Mouse (Mus musculus) Patski (cell line): ENCODE results near the gene Olfr209. TPM values are rescaled to one million over a fixed set of nuclear protein-coding genes. Genes with fewer than 3 reads are reported as not detected.

Experiments used
- ATAC-seq: fragments of 100-300 bp; one replicate; pipeline ENCODE4 v1.8.0; 2021
- CTCF ChIA-PET: fragments of 350-600 bp; sonication (Branson Sonifier 250); formaldehyde crosslinking; loops from one replicate; lab custom pipeline; 2022; ENCODE audit warnings: inconsistent platforms; lab: Charles Lee
- POLR2A ChIA-PET: fragments of 350-600 bp; sonication (Branson Sonifier 250); formaldehyde crosslinking; loops from one replicate; lab custom pipeline; 2022; ENCODE audit warnings: antibody characterized with exemption, inconsistent platforms; lab: Charles Lee
- DNase-seq: peaks from one replicate; pipeline ENCODE4 v3.0.0-alpha.2; 2011; ENCODE audit warnings: low read depth, low spot score
- H3K27me3 ChIP-seq: fragments of 371-371 bp; one replicate; pipeline ENCODE4 v1.5.1; 2021
- CTCF ChIP-seq: fragments of 100-300 bp; IDR thresholded peaks from one replicate; pipeline ENCODE4 v1.5.1; 2021
- in situ Hi-C: fragments of 300-500 bp; cut with MboI; formaldehyde crosslinking; loops from 3 replicates; pipeline ENCODE4 v1.11.1; 2018; ENCODE audit warnings: low pct_unique_long_range_greater_than_20kb, mixed read lengths
- polyA plus RNA-seq: library from polyadenylated mRNA; unstranded; gene quantifications from one replicate; pipeline ENCODE4 v1.2.3, GENCODE M21; 2021

Olfr209 gene
- polyA plus RNA-seq = 0.09 TPM

GRCm38 (mm10) chr16:59363893-59364292 lies at the start of gene Olfr209:
TSS of gene Olfr209 (minus strand) at chr16:59363993.
- CTCF ChIA-PET = no interaction called here
- in situ Hi-C loops = no loop called here
- POLR2A ChIA-PET = interaction anchor here (0.6 kb wide), 1 partner anchor 40 kb away, joined by 3 read pairs; no protein-coding TSS in a partner anchor
- no peak for ATAC-seq
- DNase-seq = no peak
- H3K27me3 ChIP-seq = peaks cover 3% of the 10 kb centered on the region
- TF ChIP-seq CTCF = no peak

GRCm38 (mm10) chr16:59413475-59413874 lies 49.7 kb upstream of the Olfr209 start:
- DNase-seq (no peak), ATAC-seq (no peak)
- in situ Hi-C loops = no loop called here
- no peak for TF ChIP-seq CTCF
- CTCF ChIA-PET = interaction anchor here (2.3 kb wide), 1 partner anchor 10 kb away, joined by 6 read pairs; no protein-coding TSS in a partner anchor
- H3K27me3 ChIP-seq = peaks cover 21% of the 10 kb centered on the region
- POLR2A ChIA-PET = no interaction called here

GRCm38 (mm10) chr16:59409800-59410199 lies 46.0 kb upstream of the Olfr209 start:
- ATAC-seq = no peak

GRCm38 (mm10) chr16:59409341-59409748 lies 45.6 kb upstream of the Olfr209 start:
- ATAC-seq (no peak), DNase-seq (no peak)
- ChIA-PET CTCF (interaction anchor here (1.7 kb wide), 1 partner anchor 12 kb away, joined by 8 read pairs; no protein-coding TSS in a partner anchor), POLR2A (no interaction called here)
- TF ChIP-seq CTCF = no peak
- H3K27me3 ChIP-seq = peaks cover 15% of the 10 kb centered on the region
- in situ Hi-C loops = loop anchor here (5.0 to 10.0 kb wide), 2 partner anchors 782 to 935 kb away; no protein-coding TSS in a partner anchor

More at GRCm38 (mm10) chr16:59409800-59410199, 46.0 kb upstream of the Olfr209 start:
- CTCF ChIA-PET = interaction anchor here (0.6 to 1.7 kb wide), 2 partner anchors 12 to 397 kb away, joined by 3 to 8 read pairs; no protein-coding TSS in a partner anchor
- in situ Hi-C loops = loop anchor here (5.0 to 10.0 kb wide), 2 partner anchors 782 to 935 kb away; no protein-coding TSS in a partner anchor
- H3K27me3 ChIP-seq = peaks cover 15% of the 10 kb centered on the region
- no peak for DNase-seq
- POLR2A ChIA-PET = no interaction called here
- no peak for TF ChIP-seq CTCF

- ATAC-seq (no peak), DNase-seq (no peak)
- H3K27me3 ChIP-seq = peaks cover 8% of the 10 kb centered on the region
- in situ Hi-C loops = loop anchor here (5.0 to 10.0 kb wide), 2 partner anchors 780 to 932 kb away; no protein-coding TSS in a partner anchor
- TF ChIP-seq CTCF = no peak
- POLR2A ChIA-PET = no interaction called here
- CTCF ChIA-PET = no interaction called here
Measured at GRCm38 (mm10) chr16:59407032-59407431, 43.2 kb upstream of the Olfr209 start, which contains the start of gene Gabrr3. TSS of gene Gabrr3 (plus strand) at chr16:59407332.

GRCm38 (mm10) chr16:59404798-59405197 lies 41.0 kb upstream of the Olfr209 start:
- ATAC-seq (no peak), DNase-seq (no peak)
- CTCF ChIA-PET = no interaction called here
- H3K27me3 ChIP-seq = peaks cover 6% of the 10 kb centered on the region
- in situ Hi-C loops = loop anchor here (5.0 to 10.0 kb wide), 2 partner anchors 777 to 930 kb away; no protein-coding TSS in a partner anchor
- TF ChIP-seq CTCF = no peak
- POLR2A ChIA-PET = no interaction called here

GRCm38 (mm10) chr16:59403684-59404083 lies 39.9 kb upstream of the Olfr209 start:
- POLR2A ChIA-PET = interaction anchor here (0.6 kb wide), 1 partner anchor 40 kb away, joined by 3 read pairs; the partner anchor contains the start of gene Olfr209
- ATAC-seq = peak; percentile 91
- DNase-seq = no peak
- H3K27me3 ChIP-seq = peaks cover 6% of the 10 kb centered on the region
- in situ Hi-C loops = loop anchor here (10.0 kb wide), 1 partner anchor 929 kb away; no protein-coding TSS in a partner anchor
- CTCF ChIA-PET = interaction anchor here (1.4 kb wide), 2 partner anchors 9 to 11 kb away, joined by 3 to 6 read pairs; no protein-coding TSS in a partner anchor
- TF ChIP-seq CTCF = peak; percentile 72

GRCm38 (mm10) chr16:59401985-59402384 lies 38.2 kb upstream of the Olfr209 start:
- TF ChIP-seq CTCF = no peak
- no peak for DNase-seq
- ATAC-seq = no peak
- ChIA-PET POLR2A (no interaction called here), CTCF (interaction anchor here (1.0 kb wide), 1 partner anchor 9 kb away, joined by 4 read pairs; no protein-coding TSS in a partner anchor)
- in situ Hi-C loops = loop anchor here (10.0 kb wide), 1 partner anchor 927 kb away; no protein-coding TSS in a partner anchor
- no peaks in the 10 kb centered on the region for H3K27me3 ChIP-seq

GRCm38 (mm10) chr16:59401102-59401501 lies 37.3 kb upstream of the Olfr209 start:
- in situ Hi-C loops = loop anchor here (10.0 kb wide), 1 partner anchor 926 kb away; no protein-coding TSS in a partner anchor
- TF ChIP-seq CTCF = peak; percentile 25
- POLR2A ChIA-PET = no interaction called here
- DNase-seq (no peak), ATAC-seq (no peak)
- H3K27me3 ChIP-seq = no peaks in the 10 kb centered on the region
- CTCF ChIA-PET = no interaction called here

GRCm38 (mm10) chr16:59393300-59393699 lies 29.5 kb upstream of the Olfr209 start:
- ATAC-seq (no peak), DNase-seq (no peak)

GRCm38 (mm10) chr16:59349146-59349545 lies 14.6 kb downstream of the Olfr209 start, which contains the start of gene Olfr206:
TSS of gene Olfr206 (minus strand) at chr16:59349246.
- ChIA-PET CTCF (interaction anchor here (1.4 kb wide), 1 partner anchor 11 kb away, joined by 4 read pairs; no protein-coding TSS in a partner anchor), POLR2A (no interaction called here)
- in situ Hi-C loops = no loop called here
- ATAC-seq (no peak), DNase-seq (no peak)
- peaks cover 9% of the 10 kb centered on the region for H3K27me3 ChIP-seq
- TF ChIP-seq CTCF = no peak

More at GRCm38 (mm10) chr16:59393300-59393699, 29.5 kb upstream of the Olfr209 start:
- no peak for TF ChIP-seq CTCF
- peaks cover 4% of the 10 kb centered on the region for H3K27me3 ChIP-seq
- CTCF ChIA-PET = interaction anchor here (1.2 kb wide), 1 partner anchor 11 kb away, joined by 3 read pairs; no protein-coding TSS in a partner anchor
- in situ Hi-C loops = loop anchor here (25.0 kb wide), 1 partner anchor 631 kb away; the partner anchor contains the start of gene Olfr172
- POLR2A ChIA-PET = no interaction called here
